Mouse (Mus musculus) C2C12 (cell line): ENCODE measurements around the gene 1700010B08Rik. TPM values are rescaled to one million over a fixed set of nuclear protein-coding genes. Genes with fewer than 3 reads are reported as not detected.

Experiments
- H3K27me3 ChIP-seq: one replicate; pipeline ENCODE4 v1.6.1; 2011; ENCODE audit not compliant: control insufficient read depth, insufficient read depth, insufficient read length
- H3K36me3 ChIP-seq: one replicate; pipeline ENCODE4 v1.6.1; 2011; ENCODE audit not compliant: control insufficient read depth, insufficient read depth
- H3K4me3 ChIP-seq: one replicate; pipeline ENCODE4 v1.5.1; 2011; ENCODE audit warnings: mild to moderate bottlenecking, control low read depth; ENCODE audit not compliant: poor library complexity, insufficient read depth, severe bottlenecking
- H3K79me2 ChIP-seq: one replicate; pipeline ENCODE4 v1.6.1; 2011; ENCODE audit not compliant: control insufficient read depth, insufficient read depth
- H3K79me3 ChIP-seq: one replicate; pipeline ENCODE4 v1.6.1; 2011; ENCODE audit warnings: low read depth, control low read depth
- H3ac ChIP-seq: one replicate; pipeline ENCODE3; 2011; ENCODE audit warnings: low read depth; ENCODE audit not compliant: control insufficient read depth, insufficient read length
- CEBPB ChIP-seq: IDR thresholded peaks from one replicate; pipeline ENCODE4 v1.6.1; 2011; ENCODE audit warnings: low read depth, mild to moderate bottlenecking, control low read depth, moderate library complexity
- CTCF ChIP-seq: IDR thresholded peaks from one replicate; pipeline ENCODE4 v1.5.1; 2011; ENCODE audit not compliant: control insufficient read depth, insufficient read depth, insufficient read length
- FOSL1 ChIP-seq: IDR thresholded peaks from one replicate; pipeline ENCODE4 v1.8.0; 2011; ENCODE audit warnings: mild to moderate bottlenecking, low read length; ENCODE audit not compliant: poor library complexity, insufficient read depth, severe bottlenecking
- MAX ChIP-seq: IDR thresholded peaks from one replicate; pipeline ENCODE4 v1.6.1; 2011; ENCODE audit warnings: mild to moderate bottlenecking, control low read depth
- MYOD1 ChIP-seq: IDR thresholded peaks from one replicate; pipeline ENCODE4 v1.6.1; 2011; ENCODE audit warnings: low read depth; ENCODE audit not compliant: control insufficient read depth, insufficient read length
- MYOG ChIP-seq: IDR thresholded peaks from one replicate; pipeline ENCODE4 v1.6.1; 2011; ENCODE audit not compliant: control insufficient read depth, insufficient read length; ENCODE audit errors: extremely low read depth
- USF1 ChIP-seq: IDR thresholded peaks from one replicate; pipeline ENCODE4 v1.6.1; 2011; ENCODE audit warnings: low read depth, mild to moderate bottlenecking, control low read depth, moderate library complexity
- microRNA-seq: library from miRNA; unstranded; fragments of <30 nt; microRNA quantifications from one replicate; pipeline ENCODE4, GENCODE M21; 2019; ENCODE audit warnings: borderline microRNAs expressed
- polyA plus RNA-seq: library from polyadenylated mRNA; unstranded; fragments of >200 nt; fragmentation: generic; extraction: Trizol; gene quantifications from one replicate; pipeline ENCODE4 v1.2.1, GENCODE M21; 2012; ENCODE audit warnings: missing spikeins

1700010B08Rik gene
- polyA plus RNA-seq, 1 experiment, result not detected

GRCm38 (mm10) chr2:173770620-173771019, 51.4 kb downstream of the 1700010B08Rik start:
- Histone ChIP-seq H3K36me3 (peaks cover 37% of the 10 kb centered on the region), H3K4me3 (no peak overlapping the region), H3K79me3 (peaks cover 42% of the 10 kb centered on the region), H3K27me3 (no peaks in the 10 kb centered on the region), H3K79me2 (peaks cover 83% of the 10 kb centered on the region), H3ac (no peak overlapping the region)
- no peak for TF ChIP-seq CTCF
- no peak for TF ChIP-seq CEBPB
- TF ChIP-seq USF1, result no peak
- TF ChIP-seq FOSL1, result no peak
- TF ChIP-seq MYOD1, result no peak
- TF ChIP-seq MAX, result no peak
- no peak for TF ChIP-seq MYOG

Small RNAs within 50 kb of the gene (microRNA-seq; reads per million reads assigned to microRNA genes)
- gene Mir6340, result not detected

Other genes with a start within 250 kb of the 1700010B08Rik start
- not detected for gene 1700021F07Rik, start 196.8 kb upstream of the 1700010B08Rik start, polyA plus RNA-seq
- not detected for gene Ankrd60, start 141.1 kb upstream of the 1700010B08Rik start, polyA plus RNA-seq
- gene Rab22a, start 59.7 kb upstream of the 1700010B08Rik start, polyA plus RNA-seq, result 11.8 TPM
- 37.4 TPM for gene Vapb, start 18.1 kb downstream of the 1700010B08Rik start, polyA plus RNA-seq